Mouse (Mus musculus): Measurements from ENCODE around the gene St6galnac1. TPM values are rescaled to one million over a fixed set of nuclear protein-coding genes. Genes with fewer than 3 reads are reported as not detected.
A peak's percentile ranks its signal among the peaks of the same experiment; 100 is the strongest.

Gene St6galnac1
- polyA plus RNA-seq, 1 experiment, result not detected

- DNase-seq, result peak; percentile 78 to 82
- Histone ChIP-seq H3K4me3 (replicated peaks; ENCODE audit: insufficient read depth, low read depth, low read length) (peak overlapping the region; percentile 66), H3K27me3 (ENCODE audit: control insufficient read depth, insufficient read depth, low read length) (no peaks in the 10 kb centered on the region), H3K27ac (ENCODE audit: insufficient read depth, low read length) (0 out of 2 replicates have a peak overlapping the region, but pooled peaks have one; percentile 10), H3K4me1 (ENCODE audit: control insufficient read depth, insufficient read depth, low read length) (peaks cover 11% of the 10 kb centered on the region)
- TF ChIP-seq CTCF (IDR thresholded peaks at IDR 0.05; ENCODE audit: borderline replicate concordance, insufficient read depth, low read depth, low read length) (no peak), POLR2A (IDR thresholded peaks at IDR 0.05; ENCODE audit: borderline replicate concordance, insufficient read depth, low read length) (peak; percentile 82)
- WGBS, result 4% methylated on average over 29 of the region's 32 CpGs
Measured at GRCm38 (mm10) chr11:116810983-116811901, 35.9 kb upstream of the St6galnac1 start.

GRCm38 (mm10) chr11:116810528-116810927 lies 35.2 kb upstream of the St6galnac1 start:
- no peak for DNase-seq

GRCm38 (mm10) chr11:116809520-116809919 lies 34.2 kb upstream of the St6galnac1 start:
- peaks cover 11% of the 10 kb centered on the region for H3K4me1 ChIP-seq (ENCODE audit: control insufficient read depth, insufficient read depth, low read length)
- TF ChIP-seq CTCF (IDR thresholded peaks at IDR 0.05; ENCODE audit: borderline replicate concordance, insufficient read depth, low read depth, low read length) (no peak), POLR2A (IDR thresholded peaks at IDR 0.05; ENCODE audit: borderline replicate concordance, insufficient read depth, low read length) (no peak)
- no peak for DNase-seq
- WGBS, result 78% methylated on average over 8 of the region's 8 CpGs
- no peak overlapping the region for H3K4me3 ChIP-seq (replicated peaks; ENCODE audit: insufficient read depth, low read depth, low read length)
- no peaks in the 10 kb centered on the region for H3K27me3 ChIP-seq (ENCODE audit: control insufficient read depth, insufficient read depth, low read length)
- no peak overlapping the region for H3K27ac ChIP-seq (ENCODE audit: insufficient read depth, low read length)

More at GRCm38 (mm10) chr11:116810528-116810927, 35.2 kb upstream of the St6galnac1 start:
- 74% methylated on average over 11 of the region's 11 CpGs for WGBS
- H3K27me3 ChIP-seq (ENCODE audit: control insufficient read depth, insufficient read depth, low read length), result no peaks in the 10 kb centered on the region
- H3K4me1 ChIP-seq (ENCODE audit: control insufficient read depth, insufficient read depth, low read length), result peaks cover 11% of the 10 kb centered on the region
- H3K27ac ChIP-seq (ENCODE audit: insufficient read depth, low read length), result 0 out of 2 replicates have a peak overlapping the region, but pooled peaks have one; percentile 10
- TF ChIP-seq CTCF (IDR thresholded peaks at IDR 0.05; ENCODE audit: borderline replicate concordance, insufficient read depth, low read depth, low read length), result no peak
- TF ChIP-seq POLR2A (IDR thresholded peaks at IDR 0.05; ENCODE audit: borderline replicate concordance, insufficient read depth, low read length), result no peak
- H3K4me3 ChIP-seq (replicated peaks; ENCODE audit: insufficient read depth, low read depth, low read length), result no peak overlapping the region

GRCm38 (mm10) chr11:116808811-116809395 lies 33.6 kb upstream of the St6galnac1 start:
- DNase-seq, result no peak
- Histone ChIP-seq H3K4me3 (replicated peaks; ENCODE audit: insufficient read depth, low read depth, low read length) (no peak overlapping the region), H3K27ac (ENCODE audit: insufficient read depth, low read length) (no peak overlapping the region), H3K4me1 (ENCODE audit: control insufficient read depth, insufficient read depth, low read length) (peaks cover 11% of the 10 kb centered on the region), H3K27me3 (ENCODE audit: control insufficient read depth, insufficient read depth, low read length) (no peaks in the 10 kb centered on the region)
- TF ChIP-seq POLR2A (IDR thresholded peaks at IDR 0.05; ENCODE audit: borderline replicate concordance, insufficient read depth, low read length) (no peak), CTCF (IDR thresholded peaks at IDR 0.05; ENCODE audit: borderline replicate concordance, insufficient read depth, low read depth, low read length) (no peak)
- WGBS, result 53% methylated on average over 11 of the region's 11 CpGs

- Histone ChIP-seq H3K27ac (ENCODE audit: insufficient read depth, low read length) (no peak overlapping the region), H3K27me3 (ENCODE audit: control insufficient read depth, insufficient read depth, low read length) (no peaks in the 10 kb centered on the region), H3K4me1 (ENCODE audit: control insufficient read depth, insufficient read depth, low read length) (peaks cover 11% of the 10 kb centered on the region), H3K4me3 (replicated peaks; ENCODE audit: insufficient read depth, low read depth, low read length) (no peak overlapping the region)
- TF ChIP-seq CTCF (IDR thresholded peaks at IDR 0.05; ENCODE audit: borderline replicate concordance, insufficient read depth, low read depth, low read length) (peak; percentile 87), POLR2A (IDR thresholded peaks at IDR 0.05; ENCODE audit: borderline replicate concordance, insufficient read depth, low read length) (no peak)
- WGBS, result 20% methylated on average over 7 of the region's 7 CpGs
- peak; percentile 85 to 91 for DNase-seq
Measured at GRCm38 (mm10) chr11:116807938-116808606, 32.8 kb upstream of the St6galnac1 start.

- TF ChIP-seq CTCF (IDR thresholded peaks at IDR 0.05; ENCODE audit: borderline replicate concordance, insufficient read depth, low read depth, low read length) (no peak), POLR2A (IDR thresholded peaks at IDR 0.05; ENCODE audit: borderline replicate concordance, insufficient read depth, low read length) (no peak)
- H3K27ac ChIP-seq (ENCODE audit: insufficient read depth, low read length), result no peak overlapping the region
- no peaks in the 10 kb centered on the region for H3K27me3 ChIP-seq (ENCODE audit: control insufficient read depth, insufficient read depth, low read length)
Measured at GRCm38 (mm10) chr11:116807526-116807925, 32.2 kb upstream of the St6galnac1 start.

GRCm38 (mm10) chr11:116807116-116807515 lies 31.8 kb upstream of the St6galnac1 start:
- DNase-seq, result no peak
- no peak overlapping the region for H3K27ac ChIP-seq (ENCODE audit: insufficient read depth, low read length)
- TF ChIP-seq CTCF (IDR thresholded peaks at IDR 0.05; ENCODE audit: borderline replicate concordance, insufficient read depth, low read depth, low read length) (no peak), POLR2A (IDR thresholded peaks at IDR 0.05; ENCODE audit: borderline replicate concordance, insufficient read depth, low read length) (no peak)
- H3K4me1 ChIP-seq (ENCODE audit: control insufficient read depth, insufficient read depth, low read length), result peaks cover 11% of the 10 kb centered on the region
- H3K4me3 ChIP-seq (replicated peaks; ENCODE audit: insufficient read depth, low read depth, low read length), result no peak overlapping the region
- 76% methylated on average over 7 of the region's 7 CpGs for WGBS
- H3K27me3 ChIP-seq (ENCODE audit: control insufficient read depth, insufficient read depth, low read length), result no peaks in the 10 kb centered on the region

More at GRCm38 (mm10) chr11:116807526-116807925, 32.2 kb upstream of the St6galnac1 start:
- Histone ChIP-seq H3K4me3 (replicated peaks; ENCODE audit: insufficient read depth, low read depth, low read length) (no peak overlapping the region), H3K4me1 (ENCODE audit: control insufficient read depth, insufficient read depth, low read length) (peaks cover 11% of the 10 kb centered on the region)
- DNase-seq, result no peak
- WGBS, result 46% methylated on average over 3 of the region's 3 CpGs
